9 mouse cellular contexts compared by ENCODE assay signal in genomic region chr14:103088624-103089023, GRCm38 (mm10). TPM values are rescaled to one million over a fixed set of nuclear protein-coding genes. Genes with fewer than 3 reads are reported as not detected.
DNase-seq lines count a peak whose midpoint lies in the region; ATAC-seq and TF ChIP-seq lines count a peak whose summit lies in the region.
"Had no signal": no experiment of that assay in that cellular context is flagged by ENCODE, and none has a peak within 500 bp of the region (broad histone marks: within the 10 kb centered on the region; RNA-seq: fewer than 3 reads in every experiment).

No protein-coding gene starts in this region.

- H3K4me3 ChIP-seq in layer of hippocampus, adult 2 months = no peak overlapping the region
- H3K4me3 ChIP-seq in G1E (ENCODE audit: low read depth, low read length) = no peak overlapping the region
- H3K4me3 ChIP-seq in heart, embryonic 16.5 days (ENCODE audit: low read length) = no peak overlapping the region
- no peak overlapping the region for H3K4me3 ChIP-seq in liver, embryonic 14.5 days (ENCODE audit: insufficient read depth in 1 of 2, low read depth in 2 of 2, low read length in 2 of 2)
- H3K4me3 ChIP-seq: erythroblast, embryonic 14.5 days had no signal

- peaks cover 42% of the 10 kb centered on the region for H3K4me1 ChIP-seq in G1E (ENCODE audit: insufficient read depth, low read depth, low read length)
- peaks cover 6% of the 10 kb centered on the region for H3K4me1 ChIP-seq in heart, embryonic 16.5 days (ENCODE audit: control insufficient read depth, insufficient read depth, low read length)
- peaks cover 24 to 30% of the 10 kb centered on the region in 2 experiments for H3K4me1 ChIP-seq in liver, embryonic 14.5 days (replicated peaks; ENCODE audit: control insufficient read depth in 2 of 2, insufficient read depth in 2 of 2, low read length in 1 of 2)

- ATAC-seq in G1E (ENCODE audit: extremely low read depth, insufficient number of reproducible peaks, low FRiP score, poor library complexity, severe bottlenecking) = no peak
- ATAC-seq in heart, embryonic 16.5 days (replicated peaks; ENCODE audit: extremely low read depth, insufficient read depth, low FRiP score) = 0 out of 2 replicates have a peak, but pooled peaks have one; percentile 18
- ATAC-seq in liver, embryonic 14.5 days (ENCODE audit: insufficient read depth) = no peak

- no peaks in the 10 kb centered on the region for H3K27me3 ChIP-seq in G1E (ENCODE audit: insufficient read depth, low read length)
- no peaks in the 10 kb centered on the region for H3K27me3 ChIP-seq in heart, embryonic 16.5 days (ENCODE audit: control insufficient read depth, insufficient read depth, low read length)
- no peaks in the 10 kb centered on the region for H3K27me3 ChIP-seq in liver, embryonic 14.5 days (ENCODE audit: control insufficient read depth, insufficient read depth, low read length)

- no peak overlapping the region for H3K4me2 ChIP-seq in heart, embryonic 16.5 days (ENCODE audit: low read depth, low read length)
- no peak overlapping the region for H3K4me2 ChIP-seq in liver, embryonic 14.5 days (ENCODE audit: low read depth)

- H3K9me3 ChIP-seq in G1E (replicated peaks) = no peaks in the 10 kb centered on the region
- H3K9me3 ChIP-seq in heart, embryonic 16.5 days (replicated peaks; ENCODE audit: control insufficient read depth, low read length) = no peaks in the 10 kb centered on the region
- no peaks in the 10 kb centered on the region for H3K9me3 ChIP-seq in liver, embryonic 14.5 days (ENCODE audit: control insufficient read depth, low read length)

- 71% methylated on average over 6 of the region's 6 CpGs for WGBS in heart, embryonic 16.5 days
- WGBS in liver, embryonic 14.5 days (ENCODE audit: insufficient replicate concordance) = 61% methylated on average over 6 of the region's 6 CpGs

- H3K36me3 ChIP-seq in G1E (replicated peaks) = peaks cover 84% of the 10 kb centered on the region
- H3K36me3 ChIP-seq in heart, embryonic 16.5 days (ENCODE audit: control insufficient read depth, insufficient read depth) = peaks cover 32% of the 10 kb centered on the region
- peaks cover 41% of the 10 kb centered on the region for H3K36me3 ChIP-seq in liver, embryonic 14.5 days (replicated peaks; ENCODE audit: control insufficient read depth, insufficient read depth, low read depth)

- no peak for TF ChIP-seq EP300 in liver, embryonic 14.5 days (IDR thresholded peaks at IDR 0.05; ENCODE audit: low read depth)

- TF ChIP-seq CTCF in layer of hippocampus, adult 2 months (conservative IDR thresholded peaks at IDR 0.05) = peak; percentile 94
- TF ChIP-seq CTCF in G1E (IDR thresholded peaks at IDR 0.05; ENCODE audit: low read depth, low read length) = peak; percentile 80
- TF ChIP-seq CTCF in liver, embryonic 14.5 days (IDR thresholded peaks at IDR 0.05; ENCODE audit: low read depth) = peak; percentile 84

- DNase-seq in layer of hippocampus, adult 2 months (ENCODE audit: low spot score in 2 of 2) = peak; percentile 46 to 60
- no peak for DNase-seq in layer of hippocampus, postnatal 36 days
- DNase-seq in G1E (ENCODE audit: low spot score) = no peak
- peak; percentile 74 for DNase-seq in c-Kit-positive CD71-positive TER-119-positive erythroid progenitor cells, embryonic 14.5 days (ENCODE audit: low spot score)
- peak; percentile 58 to 66 (median 60) for DNase-seq in liver, embryonic 14.5 days (ENCODE audit: low read depth in 3 of 3, low spot score in 3 of 3)
- peak; percentile 42 for DNase-seq in skeletal muscle tissue, adult 2 months (ENCODE audit: low read depth, low spot score)
- no peak for DNase-seq in layer of hippocampus, adult 9-10 months (ENCODE audit: low spot score)

- no peak overlapping the region for H3K9ac ChIP-seq in heart, embryonic 16.5 days (ENCODE audit: low read length)
- no peak overlapping the region for H3K9ac ChIP-seq in liver, embryonic 14.5 days (replicated peaks)

- no peak overlapping the region for H3K27ac ChIP-seq in layer of hippocampus, adult 2 months
- H3K27ac ChIP-seq in heart, embryonic 16.5 days (ENCODE audit: low read length) = no peak overlapping the region
- H3K27ac ChIP-seq in liver, embryonic 14.5 days = no peak overlapping the region

RNA-seq across cellular contexts. Expression of gene Fbxl3, which starts 10.7 kb away (rescaled TPM):
- total RNA-seq in layer of hippocampus, adult 2 months (2021) = 100 to 1,000 TPM; 101 to 102 TPM
- total RNA-seq in layer of hippocampus, postnatal 36 days (2021) = 100 to 1,000 TPM in 1 of 2 experiments, 10 to 100 TPM in 1; 96.2 to 100 TPM
- total RNA-seq in G1E (2014; fragmentation: Nextera tagmentation) (47.9 and 50.8 TPM in 2 replicates), G1E (2017) (81.0 and 101 TPM in 2 replicates)
- 12.0 and 12.6 TPM in 2 replicates for polyA plus RNA-seq in G1E (2012)
- polyA plus RNA-seq in heart, embryonic 16.5 days (2015; fragmentation: Nextera tagmentation; extraction: Ambion mirVana) = 18.0 and 19.0 TPM in 2 replicates
- polyA plus RNA-seq in liver, embryonic 14.5 days (2012; rRNA removed) = 17.3 and 21.9 TPM in 2 replicates
- polyA plus RNA-seq in liver, embryonic 14.5 days (2014; fragmentation: Nextera tagmentation; extraction: Ambion mirVana) = 12.6 and 16.0 TPM in 2 replicates

RNA-seq across cellular contexts. Expression of gene Cln5, which starts 18.6 kb away (rescaled TPM):
- 10 to 100 TPM; 10.1 to 10.2 TPM for total RNA-seq in layer of hippocampus, adult 2 months (2021)
- 10 to 100 TPM in 1 of 2 experiments, 1 to 10 TPM in 1; 9.6 to 10.6 TPM for total RNA-seq in layer of hippocampus, postnatal 36 days (2021)
- total RNA-seq in G1E (2014; fragmentation: Nextera tagmentation) (49.4 and 56.6 TPM in 2 replicates), G1E (2017) (51.8 and 63.8 TPM in 2 replicates)
- polyA plus RNA-seq in G1E (2012) = 7.6 and 8.8 TPM in 2 replicates
- polyA plus RNA-seq in heart, embryonic 16.5 days (2015; fragmentation: Nextera tagmentation; extraction: Ambion mirVana) = 27.6 and 27.7 TPM in 2 replicates
- 6.7 and 9.7 TPM in 2 replicates for polyA plus RNA-seq in liver, embryonic 14.5 days (2012; rRNA removed)
- polyA plus RNA-seq in liver, embryonic 14.5 days (2014; fragmentation: Nextera tagmentation; extraction: Ambion mirVana) = 17.6 and 20.2 TPM in 2 replicates

RNA-seq across cellular contexts. Expression of gene Acod1, which starts 41.8 kb away (rescaled TPM):
- not detected for total RNA-seq in layer of hippocampus, adult 2 months (2021)
- total RNA-seq in layer of hippocampus, postnatal 36 days (2021) = not detected
- not detected in 2 replicates for total RNA-seq in G1E (2014; fragmentation: Nextera tagmentation)
- 0.35 and 0.38 TPM in 2 replicates for total RNA-seq in G1E (2017)
- polyA plus RNA-seq in G1E (2012) = not detected in 2 replicates
- polyA plus RNA-seq in heart, embryonic 16.5 days (2015; fragmentation: Nextera tagmentation; extraction: Ambion mirVana) = 0.07 TPM in 1 of 2 replicates, not detected in the other
- polyA plus RNA-seq in liver, embryonic 14.5 days (2012; rRNA removed) = 0.03 and 0.08 TPM in 2 replicates
- 0.06 and 0.15 TPM in 2 replicates for polyA plus RNA-seq in liver, embryonic 14.5 days (2014; fragmentation: Nextera tagmentation; extraction: Ambion mirVana)
- polyA plus RNA-seq: erythroblast, embryonic 14.5 days had no signal

Comparison
In these comparisons a context has a peak if more than half of its experiments do, and no peak if none do; other contexts are left out.
1. DNase-seq: peak in layer of hippocampus, adult 2 months (2 of 2), c-Kit-positive CD71-positive TER-119-positive erythroid progenitor cells, embryonic 14.5 days (single experiment), liver, embryonic 14.5 days (3 of 3) and skeletal muscle tissue, adult 2 months (single experiment); none in layer of hippocampus, postnatal 36 days (0 of 2), G1E (single experiment) and layer of hippocampus, adult 9-10 months (single experiment).
2. RNA of gene Cln5, which starts 18.6 kb away (total RNA-seq): 49.4 to 63.8 TPM in G1E; 9.6 to 10.6 TPM in layer of hippocampus, postnatal 36 days and 10.1 to 10.2 TPM in layer of hippocampus, adult 2 months; every median in the first group is over 4 times any median in the second.
3. Peak in every context shown above with its lines, with median percentiles within 50 percentile points of each other: CTCF ChIP-seq.